Mouse (Mus musculus): ENCODE results near the gene Olfr904.
"Not testable (repeated sequence)": the region's sequence is repeated elsewhere in the genome, so short reads cannot be mapped to it uniquely, and the experiment has no call there.

The Olfr904 gene

DNA sequence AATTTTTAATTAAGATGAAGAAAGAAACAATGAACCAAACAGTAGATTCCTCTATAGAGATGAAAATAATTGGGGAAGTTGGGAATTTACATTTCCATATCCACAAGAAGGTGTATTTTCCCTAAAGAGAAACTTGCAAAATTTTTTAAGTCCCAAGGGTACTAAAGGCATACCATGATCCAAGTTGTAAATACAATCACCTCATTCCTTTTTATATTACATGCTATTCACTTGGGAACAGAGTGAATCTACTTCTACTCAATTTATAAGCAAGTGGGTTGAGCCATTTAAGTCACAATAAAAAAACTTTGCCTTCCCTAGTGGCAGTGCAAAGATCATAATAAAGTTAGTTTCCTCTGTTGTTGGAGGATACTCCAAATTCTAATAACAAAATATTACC, at the start of gene Olfr904:
TSS of gene Olfr904 (plus strand) at position 301 of the 400 bp plus-strand sequence.
- DNase-seq (ENCODE audit: low read depth, low spot score): no peak

- not testable (repeated sequence) for DNase-seq (ENCODE audit: low read depth, low spot score)
These were observed 49.4 kb upstream of the Olfr904 start for GRCm38 (mm10) chr9:38413502-38413901.

GRCm38 (mm10) chr9:38423801-38424200, 39.1 kb upstream of the Olfr904 start:
- peak; percentile 60 for DNase-seq (ENCODE audit: low read depth, low spot score)

- DNase-seq (ENCODE audit: low read depth, low spot score): no peak
These were observed 35.9 kb upstream of the Olfr904 start for GRCm38 (mm10) chr9:38427026-38427425.

DNA sequence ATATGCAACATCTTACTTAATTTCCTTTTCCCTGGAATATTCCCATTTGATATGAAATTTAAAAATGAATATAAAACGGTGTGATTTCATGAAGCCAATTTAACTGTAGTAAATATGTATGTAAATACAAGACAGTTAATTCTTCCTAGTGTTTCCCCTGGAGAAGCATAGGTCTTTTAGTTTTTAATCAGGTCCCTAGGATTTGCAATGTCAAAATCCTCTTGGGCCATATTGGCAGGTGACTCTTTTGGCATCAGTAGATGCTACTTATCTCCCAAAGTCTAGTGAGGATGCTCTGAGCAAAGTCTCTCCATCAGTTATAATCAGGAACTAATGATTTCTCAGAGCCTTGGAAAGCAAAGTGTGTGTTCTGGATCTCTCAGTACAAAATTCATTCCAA, 33.8 kb upstream of the Olfr904 start, which contains the start of gene Olfr901:
TSS of gene Olfr901 (plus strand) at position 301 of the 400 bp plus-strand sequence.
- DNase-seq (ENCODE audit: low read depth, low spot score): no peak

DNA sequence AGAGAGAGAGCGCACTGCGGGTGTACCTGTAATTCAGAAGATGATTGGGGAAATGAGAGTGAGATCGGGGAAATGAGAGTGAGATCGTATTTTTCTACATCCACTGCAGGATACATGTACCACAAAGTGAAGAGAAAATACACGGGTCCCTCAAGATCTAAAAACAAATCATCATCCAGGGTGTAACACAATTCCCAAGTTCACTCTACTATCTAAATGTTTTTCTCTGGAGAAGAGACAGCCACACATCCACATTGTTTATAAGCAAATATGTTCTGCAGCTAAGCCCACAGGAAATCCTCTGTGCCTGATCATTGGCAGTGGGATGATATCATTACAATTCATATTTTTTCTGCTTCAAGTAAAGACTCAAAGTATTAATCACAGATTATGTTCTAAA, 15.6 kb upstream of the Olfr904 start, which contains the start of gene Olfr902:
TSS of gene Olfr902 (plus strand) at position 301 of the 400 bp plus-strand sequence.
- no peak for DNase-seq (ENCODE audit: low read depth, low spot score)

DNA sequence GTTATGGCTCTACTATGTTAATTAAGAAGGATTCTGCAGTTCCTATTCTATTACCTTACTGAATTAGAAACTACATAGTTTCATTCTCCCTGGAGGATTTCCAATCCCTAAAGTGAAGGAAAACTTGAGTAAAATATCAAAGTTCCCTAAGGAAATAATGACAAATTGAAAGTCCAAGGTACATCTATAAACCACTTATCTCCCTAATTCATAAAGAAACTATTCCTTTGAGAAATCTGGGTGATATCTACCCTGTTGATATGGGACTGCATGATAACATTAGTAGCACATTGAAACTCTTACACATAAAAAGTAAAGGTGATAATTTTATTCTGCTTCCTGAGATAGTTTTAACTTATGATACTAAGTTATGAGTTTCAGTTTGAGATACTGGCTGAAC, 7.9 kb downstream of the Olfr904 start, which contains the start of gene Olfr905:
TSS of gene Olfr905 (plus strand) at position 301 of the 400 bp plus-strand sequence.
- DNase-seq (ENCODE audit: low read depth, low spot score): no peak

GRCm38 (mm10) chr9:38486785-38487184, 23.8 kb downstream of the Olfr904 start, which contains the start of gene Olfr906:
Olfr906 (plus strand) TSS chr9:38487085.
- DNase-seq (ENCODE audit: low read depth, low spot score): no peak

GRCm38 (mm10) chr9:38495501-38495900, 32.6 kb downstream of the Olfr904 start, which contains the start of gene Olfr907:
Olfr907 (plus strand) TSS chr9:38495801.
- no peak for DNase-seq (ENCODE audit: low read depth, low spot score)

- no peak for DNase-seq (ENCODE audit: low read depth, low spot score)
These were observed 49.4 kb downstream of the Olfr904 start for GRCm38 (mm10) chr9:38512353-38512752.
